Mouse (Mus musculus): ENCODE measurements around the gene Dpp10. TPM values are rescaled to one million over a fixed set of nuclear protein-coding genes. Genes with fewer than 3 reads are reported as not detected.

The Dpp10 gene
- not detected for total RNA-seq (2021)
- long read RNA-seq, experiment 1: 0 reads
- long read RNA-seq, experiment 2: 0 reads

DNA sequence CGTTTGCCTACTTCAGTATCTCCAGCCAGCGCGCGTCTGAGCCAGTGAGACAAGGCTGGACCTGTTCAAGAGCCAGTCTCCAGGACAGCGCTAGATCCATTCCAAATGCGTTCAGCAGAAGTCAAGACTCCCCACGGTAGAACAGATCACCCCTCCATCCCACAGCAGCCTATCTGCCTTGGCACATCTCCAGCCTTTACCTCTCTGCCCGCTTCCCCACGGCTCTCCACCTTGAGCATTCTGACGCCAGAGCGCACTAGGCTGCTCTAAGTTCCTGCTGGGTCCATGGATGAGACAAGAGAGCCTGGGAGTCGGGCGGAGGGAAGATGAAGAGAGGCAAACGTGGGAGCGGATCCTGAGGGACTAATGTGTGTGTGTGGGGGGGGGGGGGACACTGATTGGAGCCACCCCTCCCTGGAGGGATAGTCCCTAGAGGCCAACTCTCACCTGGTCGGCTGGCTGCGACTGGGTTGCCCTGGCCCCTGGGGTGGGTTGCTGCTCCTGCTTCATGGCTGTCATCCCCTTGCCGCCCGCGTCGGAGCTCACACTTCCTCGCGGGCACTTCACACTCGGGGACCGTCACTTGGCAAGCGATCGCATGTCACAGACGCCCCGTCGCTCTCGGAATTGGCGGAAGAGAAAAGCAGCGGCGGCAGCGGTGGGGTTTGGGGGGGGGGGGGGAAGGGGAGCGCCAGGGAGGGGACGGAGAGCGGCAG, at the start of gene Dpp10:
Gene Dpp10, minus strand, starts transcription at position 635 of the 716 bp plus-strand sequence.
- DNase-seq: no peak

GRCm38 (mm10) chr1:124048544-124048943, 3.2 kb upstream of the Dpp10 start:
- no peak for DNase-seq

- DNase-seq: no peak
Measured at GRCm38 (mm10) chr1:124045761-124046300, 472 bp upstream of the Dpp10 start.

DNA sequence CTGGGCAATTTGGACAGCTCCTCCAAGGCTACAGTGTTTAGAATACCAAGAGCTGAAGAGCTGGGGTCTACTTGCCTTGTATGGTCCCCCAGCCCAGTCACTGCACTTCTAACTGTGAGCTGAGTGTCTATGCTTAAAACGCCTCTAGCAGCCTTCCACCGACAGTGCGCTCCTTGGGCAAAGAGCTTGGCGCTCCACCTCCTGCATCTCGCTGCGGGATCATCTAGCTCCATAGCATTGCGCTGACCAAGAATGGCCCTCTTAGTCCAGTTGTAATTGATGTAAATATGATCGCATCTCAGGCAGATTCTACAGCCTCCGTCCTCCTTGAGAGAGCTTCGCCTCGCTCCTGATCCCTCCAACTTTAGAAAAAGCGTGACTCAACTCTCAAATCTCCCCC, 1.2 kb downstream of the Dpp10 start:
- DNase-seq: no peak

GRCm38 (mm10) chr1:124043421-124043820, 1.9 kb downstream of the Dpp10 start:
- DNase-seq: no peak

GRCm38 (mm10) chr1:124041559-124041958, 3.8 kb downstream of the Dpp10 start:
- no peak for DNase-seq

DNA sequence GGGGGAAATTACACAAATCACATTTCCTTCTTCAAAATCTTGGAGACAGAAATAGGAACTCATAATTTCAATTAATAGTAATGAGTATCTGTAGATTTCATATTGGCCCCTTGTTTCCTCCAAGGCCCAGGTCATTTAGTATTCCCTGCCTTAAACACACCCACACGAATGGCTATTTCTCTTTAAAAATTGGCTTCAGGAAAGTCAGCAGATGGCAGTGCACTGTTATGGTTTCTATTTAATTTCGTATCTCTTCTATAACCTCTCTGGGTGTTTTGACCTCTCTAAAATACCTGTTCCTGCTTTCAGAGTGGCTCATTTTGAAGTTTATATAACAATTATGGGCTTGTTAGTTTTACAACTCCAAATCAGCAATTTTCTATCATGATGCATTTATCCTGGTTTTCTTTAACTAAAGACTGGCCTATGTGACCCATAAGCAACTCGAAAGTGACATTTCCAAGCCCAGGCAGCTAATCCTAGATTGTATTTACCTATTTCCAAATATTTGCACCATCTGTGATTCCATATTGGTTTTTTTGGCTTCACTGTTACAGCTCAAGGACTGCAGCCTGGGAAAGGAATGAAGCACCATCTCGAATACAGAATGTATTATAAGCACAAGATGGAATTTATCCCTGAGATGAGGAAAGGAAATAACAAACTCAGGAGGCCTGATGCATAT, 9.9 kb downstream of the Dpp10 start:
- DNase-seq: no peak

DNA sequence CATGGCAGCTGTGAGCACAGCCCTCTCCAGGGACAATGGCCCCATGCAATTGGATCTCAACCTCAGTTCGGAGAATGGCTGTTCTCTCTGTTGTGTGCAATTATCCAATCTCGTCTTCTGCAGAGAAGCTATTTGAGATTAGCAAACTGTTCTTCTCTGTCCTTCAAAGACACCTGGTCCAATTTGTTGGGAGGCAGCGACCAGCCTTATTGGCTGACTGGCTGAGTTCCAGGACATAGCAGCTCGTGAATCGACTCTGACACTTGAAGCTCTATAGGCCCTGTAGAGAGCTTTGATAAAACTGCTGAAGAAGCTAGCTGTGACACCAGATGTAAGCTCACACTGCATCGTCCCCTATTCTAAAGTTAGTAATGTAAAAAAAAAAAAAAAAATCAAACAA, 12.7 kb downstream of the Dpp10 start:
- no peak for DNase-seq

GRCm38 (mm10) chr1:124031968-124032367, 13.4 kb downstream of the Dpp10 start:
- no peak for DNase-seq

DNA sequence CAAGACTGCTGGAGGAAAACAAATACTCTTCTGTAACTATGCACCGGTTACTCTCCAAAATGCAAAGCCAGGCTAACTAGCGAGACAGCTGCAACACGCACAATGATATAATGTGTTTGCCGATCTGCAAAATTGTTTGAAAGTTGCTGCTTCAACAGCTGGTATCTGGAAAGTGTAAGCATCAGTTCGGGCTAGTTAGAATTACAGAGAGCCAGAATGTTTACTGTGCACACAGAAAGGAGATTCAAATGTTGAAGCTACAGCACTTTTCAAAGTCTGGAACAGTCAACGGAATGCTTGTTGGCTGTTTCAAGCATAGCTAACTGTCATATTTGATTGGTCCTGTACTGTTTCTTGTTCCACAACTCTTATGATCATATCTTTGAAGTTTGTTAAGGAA, 42.6 kb downstream of the Dpp10 start:
- no peak for DNase-seq

- DNase-seq: no peak
Measured at GRCm38 (mm10) chr1:123995780-123996179, 49.6 kb downstream of the Dpp10 start.

GRCm38 (mm10) chr1:123985324-123986024, 59.9 kb downstream of the Dpp10 start:
- DNase-seq: no peak

GRCm38 (mm10) chr1:123978597-123978996, 66.8 kb downstream of the Dpp10 start:
- DNase-seq: no peak

- DNase-seq: no peak
Measured at GRCm38 (mm10) chr1:123974621-123975020, 70.7 kb downstream of the Dpp10 start.

DNA sequence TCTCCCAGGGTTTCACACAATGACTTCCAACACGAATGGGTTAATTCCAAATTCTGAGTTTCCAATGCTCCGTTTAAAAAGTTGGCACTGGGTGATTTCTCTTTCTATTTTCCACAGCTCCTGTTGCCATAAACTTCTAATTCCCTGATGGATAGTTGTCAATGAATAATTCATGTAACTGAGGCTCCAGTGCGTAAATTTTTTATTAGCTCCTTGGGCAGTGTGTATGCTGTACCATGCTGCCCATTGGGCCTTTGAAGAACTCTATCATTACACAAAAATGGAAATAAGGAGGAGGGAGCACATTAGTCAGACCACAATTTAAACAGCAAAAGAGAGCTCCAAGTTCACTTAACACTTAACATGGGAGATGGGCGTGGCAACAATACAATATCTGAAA, 99.2 kb downstream of the Dpp10 start:
- DNase-seq: no peak

DNA sequence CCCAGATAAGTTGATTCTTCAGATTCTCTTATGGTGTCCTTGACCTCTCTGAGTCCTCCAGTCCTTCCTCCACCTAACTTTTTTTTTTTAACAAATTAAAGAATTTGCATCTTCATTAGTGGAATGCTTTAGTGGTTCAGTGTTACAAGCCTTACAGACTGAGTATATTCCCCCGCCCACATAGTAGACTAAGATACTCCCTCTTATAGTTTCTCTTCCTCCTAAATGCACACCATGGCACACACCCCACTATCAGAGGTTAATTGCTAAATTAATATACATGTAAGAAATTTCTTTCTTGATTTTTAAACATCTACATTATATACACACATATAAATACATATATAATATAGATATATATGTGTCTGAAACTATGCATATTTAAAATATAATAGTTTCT, 104.5 kb downstream of the Dpp10 start:
- no peak for DNase-seq

- DNase-seq: no peak
Measured at GRCm38 (mm10) chr1:123933812-123934727, 111.3 kb downstream of the Dpp10 start.

DNA sequence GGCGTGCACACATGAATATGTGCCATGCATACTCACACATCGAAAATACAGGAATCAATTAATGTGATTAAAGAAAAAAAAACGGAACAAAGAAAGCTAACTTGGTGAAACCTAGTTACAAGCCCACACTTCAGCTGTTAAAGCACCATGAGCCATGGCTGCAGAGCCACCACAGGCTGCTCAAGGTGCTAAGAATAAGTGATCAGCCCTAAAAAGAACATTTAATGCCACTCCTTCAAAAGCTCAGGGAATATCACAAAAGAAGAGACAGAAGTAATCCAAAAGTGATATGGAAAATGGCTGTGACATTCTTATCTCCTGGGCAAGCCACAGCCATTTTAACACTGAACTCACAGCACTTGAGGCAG, 117.4 kb downstream of the Dpp10 start:
- DNase-seq: no peak

- no peak for DNase-seq
Measured at GRCm38 (mm10) chr1:123927278-123928002, 117.9 kb downstream of the Dpp10 start.

DNA sequence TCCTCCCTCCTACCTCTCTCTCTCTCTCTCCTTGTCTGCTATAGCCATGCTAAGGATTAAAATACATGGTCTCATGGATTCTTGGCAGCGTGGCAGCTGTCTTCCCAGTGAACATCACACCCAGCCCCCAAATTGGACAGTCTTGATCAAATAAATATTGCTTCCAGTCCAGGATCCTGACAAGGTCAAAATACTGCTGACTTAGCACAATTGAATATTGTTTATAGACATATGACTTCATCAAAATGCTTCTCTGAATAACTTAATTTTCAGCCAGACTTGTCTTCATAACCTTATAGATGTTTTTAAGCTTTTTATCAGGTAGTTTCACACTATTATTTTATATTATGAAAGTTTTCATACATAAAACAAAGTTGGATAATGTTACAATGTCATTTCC, 120.5 kb downstream of the Dpp10 start:
- DNase-seq: no peak

GRCm38 (mm10) chr1:123923907-123924306, 121.5 kb downstream of the Dpp10 start:
- DNase-seq: no peak

All from gastrocnemius, postnatal 25 days (tissue).